Comparison of ENCODE assay signal across 9 mouse cellular contexts in the genomic region with DNA sequence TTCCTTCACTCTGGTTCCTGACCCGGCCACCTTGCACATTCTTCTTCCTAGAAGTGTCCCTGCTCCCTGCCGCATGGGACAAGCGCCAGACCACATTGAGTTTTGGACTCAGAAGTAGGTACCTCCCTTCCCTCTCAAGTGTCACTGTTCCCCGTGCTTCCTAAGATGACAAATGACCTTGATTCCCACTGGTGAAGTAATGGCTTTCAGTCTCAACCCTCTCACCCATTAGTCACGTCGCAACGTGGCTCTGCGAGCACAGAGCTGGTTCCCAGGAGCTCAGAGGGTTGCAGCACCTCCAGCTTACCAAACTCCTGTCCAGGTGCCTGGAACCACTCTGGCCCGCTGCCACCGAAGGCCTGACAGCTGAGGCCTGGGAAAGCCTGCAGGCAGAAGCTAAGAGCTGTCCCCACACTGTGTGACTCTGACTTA. TPM values are rescaled to one million over a fixed set of nuclear protein-coding genes. Genes with fewer than 3 reads are reported as not detected.
DNase-seq lines count a peak whose midpoint lies in the region; ATAC-seq and TF ChIP-seq lines count a peak whose summit lies in the region.
"Had no signal": no experiment of that assay in that cellular context is flagged by ENCODE, and none has a peak within 500 bp of the region (broad histone marks: within the 10 kb centered on the region; RNA-seq: fewer than 3 reads in every experiment).

No protein-coding gene starts in this region.

- no peak overlapping the region for H3K27ac ChIP-seq in heart, embryonic 11.5 days (ENCODE audit: low read depth, low read length)
- H3K27ac ChIP-seq in kidney, adult 2 months (ENCODE audit: insufficient read depth, low read depth, low read length), result 0 out of 2 replicates have a peak overlapping the region, but pooled peaks have one; percentile 6
- no peak overlapping the region for H3K27ac ChIP-seq in hindbrain, embryonic 13.5 days
- H3K27ac ChIP-seq: liver, embryonic 12.5 days had no signal

- ATAC-seq in heart, embryonic 11.5 days (replicated peaks; ENCODE audit: insufficient number of reproducible peaks, low FRiP score, low TSS enrichment), result no peak
- ATAC-seq in hindbrain, embryonic 13.5 days (ENCODE audit: low FRiP score), result no peak

- no peak for TF ChIP-seq POLR2A in kidney, adult 2 months (IDR thresholded peaks at IDR 0.05; ENCODE audit: low read depth, low read length)

- no peak overlapping the region for H3K4me2 ChIP-seq in heart, embryonic 11.5 days
- H3K4me2 ChIP-seq in hindbrain, embryonic 13.5 days, result no peak overlapping the region
- H3K4me2 ChIP-seq: liver, embryonic 12.5 days had no signal

- peaks cover 5% of the 10 kb centered on the region for H3K4me1 ChIP-seq in heart, embryonic 11.5 days (ENCODE audit: control insufficient read depth, insufficient read depth, low read length)
- peaks cover 27% of the 10 kb centered on the region for H3K4me1 ChIP-seq in kidney, adult 2 months (ENCODE audit: control insufficient read depth, insufficient read depth, low read length)
- peaks cover 35% of the 10 kb centered on the region for H3K4me1 ChIP-seq in hindbrain, embryonic 13.5 days (replicated peaks)

- no peak overlapping the region for H3K9ac ChIP-seq in heart, embryonic 11.5 days (ENCODE audit: low read depth, low read length)
- no peak overlapping the region for H3K9ac ChIP-seq in hindbrain, embryonic 13.5 days
- H3K9ac ChIP-seq: liver, embryonic 12.5 days had no signal

- WGBS in heart, embryonic 11.5 days (ENCODE audit: insufficient replicate concordance), result 63% methylated on average over 10 of the region's 10 CpGs
- 34% methylated on average over 10 of the region's 10 CpGs for WGBS in kidney, adult 2 months
- 69% methylated on average over 10 of the region's 10 CpGs for WGBS in hindbrain, embryonic 13.5 days

- no peak for TF ChIP-seq CTCF in kidney, adult 2 months (conservative IDR thresholded peaks at IDR 0.05; ENCODE audit: insufficient read depth, insufficient read length, low read depth, low read length)

- H3K9me3 ChIP-seq in heart, embryonic 11.5 days (replicated peaks; ENCODE audit: control insufficient read depth, low read length), result no peaks in the 10 kb centered on the region; the same call in 1 of the 2 replicates
- H3K9me3 ChIP-seq in hindbrain, embryonic 13.5 days, result no peaks in the 10 kb centered on the region
- H3K9me3 ChIP-seq: liver, embryonic 12.5 days had no signal

- no peaks in the 10 kb centered on the region for H3K27me3 ChIP-seq in heart, embryonic 11.5 days (ENCODE audit: control insufficient read depth, insufficient read depth, low read length)
- H3K27me3 ChIP-seq in kidney, adult 2 months (replicated peaks; ENCODE audit: control insufficient read depth, insufficient read depth, low read length), result no peaks in the 10 kb centered on the region
- no peaks in the 10 kb centered on the region for H3K27me3 ChIP-seq in hindbrain, embryonic 13.5 days
- H3K27me3 ChIP-seq: liver, embryonic 12.5 days had no signal

- no peak overlapping the region for H3K4me3 ChIP-seq in heart, embryonic 11.5 days (ENCODE audit: low read depth, low read length)
- H3K4me3 ChIP-seq in kidney, adult 2 months (ENCODE audit: insufficient read depth, low read depth, low read length), result no peak overlapping the region
- no peak overlapping the region for H3K4me3 ChIP-seq in hindbrain, embryonic 13.5 days
- H3K4me3 ChIP-seq: liver, embryonic 12.5 days had no signal

- H3K36me3 ChIP-seq in heart, embryonic 11.5 days (ENCODE audit: control insufficient read depth, insufficient read depth, low read length), result no peaks in the 10 kb centered on the region
- no peaks in the 10 kb centered on the region for H3K36me3 ChIP-seq in kidney, adult 2 months (ENCODE audit: control insufficient read depth, insufficient read depth, low read length)
- H3K36me3 ChIP-seq in hindbrain, embryonic 13.5 days, result no peaks in the 10 kb centered on the region
- H3K36me3 ChIP-seq: liver, embryonic 12.5 days had no signal

- DNase-seq in heart, adult 18-20 months, result peak; percentile 42 to 48
- DNase-seq in brain, adult 2 months (ENCODE audit: low read depth, low spot score), result peak; percentile 21
- peak; percentile 87 for DNase-seq in kidney, adult 2 months
- DNase-seq in lung, postnatal 36 days, result peak; percentile 80
- no peak for DNase-seq in urinary bladder, postnatal 14 days (ENCODE audit: low spot score)
- no peak for DNase-seq in embryo, embryonic 9.5 days (ENCODE audit: extremely low spot score)

RNA-seq across cellular contexts. Expression of gene Tomm20, which starts 36.3 kb away (rescaled TPM):
- total RNA-seq in heart, adult 18-20 months (2021), result 10 to 100 TPM; 93.5 to 97.6 TPM
- 237 and 242 TPM in 2 replicates for polyA plus RNA-seq in heart, embryonic 11.5 days (2014; fragmentation: Nextera tagmentation; extraction: Ambion mirVana)
- 541 and 684 TPM in 2 replicates for polyA plus RNA-seq in kidney, adult 2 months (2012; rRNA removed)
- polyA plus RNA-seq in hindbrain, embryonic 13.5 days (2015; fragmentation: Nextera tagmentation; extraction: Ambion mirVana), result 209 and 210 TPM in 2 replicates

Comparison
In these comparisons a context has a peak if more than half of its experiments do, and no peak if none do; other contexts are left out.
1. DNase-seq: peak in heart, adult 18-20 months (2 of 2), brain, adult 2 months (single experiment), kidney, adult 2 months (single experiment) and lung, postnatal 36 days (single experiment); none in urinary bladder, postnatal 14 days (single experiment) and embryo, embryonic 9.5 days (single experiment).